Mouse (Mus musculus) midbrain, embryonic 13.5 days (tissue): Measurements from ENCODE around the gene Pde11a. TPM values are rescaled to one million over a fixed set of nuclear protein-coding genes. Genes with fewer than 3 reads are reported as not detected.
A peak's percentile ranks its signal among the peaks of the same experiment; 100 is the strongest.
"Not testable (repeated sequence)": the region's sequence is repeated elsewhere in the genome, so short reads cannot be mapped to it uniquely, and the experiment has no call there.

Source experiments
- ATAC-seq: fragments of 200-750 bp; cut with Nextera tagmentation; 2 replicates; pipeline ENCODE4 v1.8.0; 2017; ENCODE audit warnings: mild to moderate bottlenecking, moderate TSS enrichment, moderate library complexity
- H3K27ac ChIP-seq: fragments of 300-500 bp; sonication (generic); 2 replicates; pipeline ENCODE4 v1.5.1; 2015; ENCODE audit warnings: inconsistent platforms, mild to moderate bottlenecking, moderate library complexity
- H3K27me3 ChIP-seq: fragments of 300-500 bp; sonication (generic); 2 replicates; pipeline ENCODE4 v1.6.1; 2015; ENCODE audit warnings: mild to moderate bottlenecking, inconsistent platforms
- H3K36me3 ChIP-seq: fragments of 300-500 bp; sonication (generic); 2 replicates; pipeline ENCODE4 v1.6.1; 2015; ENCODE audit warnings: mild to moderate bottlenecking, inconsistent platforms
- H3K4me1 ChIP-seq: fragments of 300-500 bp; sonication (generic); replicated peaks from 2 replicates; pipeline ENCODE4 v1.6.1; 2015; ENCODE audit warnings: inconsistent platforms
- H3K4me2 ChIP-seq: fragments of 300-500 bp; sonication (generic); replicated peaks from 2 replicates; pipeline ENCODE4 v1.6.1; 2015; ENCODE audit warnings: moderate library complexity, mild to moderate bottlenecking, inconsistent platforms
- H3K4me3 ChIP-seq: fragments of 300-500 bp; sonication (generic); replicated peaks from 2 replicates; pipeline ENCODE4 v1.5.1; 2015; ENCODE audit warnings: mild to moderate bottlenecking, inconsistent platforms
- H3K9ac ChIP-seq: fragments of 300-500 bp; sonication (generic); replicated peaks from 2 replicates; pipeline ENCODE4 v1.6.1; 2015; ENCODE audit warnings: mild to moderate bottlenecking, inconsistent platforms
- H3K9me3 ChIP-seq: fragments of 300-500 bp; sonication (generic); 2 replicates; pipeline ENCODE4 v1.6.1; 2016; ENCODE audit warnings: mild to moderate bottlenecking, inconsistent platforms
- WGBS: fragments of 180-500 bp; shearing (Covaris S2); methylation state at CpG from one replicate; pipeline ENCODE4 v1.1.7; 2015; 5-methylcytosine and 5-hydroxymethylcytosine counted together
- polyA plus RNA-seq: library from polyadenylated mRNA; unstranded; fragments of >200 nt; fragmentation: Nextera tagmentation; extraction: Ambion mirVana; gene quantifications from 2 replicates; pipeline ENCODE4 v1.2.1, GENCODE M21; 2015

Gene Pde11a
- polyA plus RNA-seq, 1 experiment from 2014 or later, result 0.44 TPM

GRCm38 (mm10) chr2:75977752-75978368 is 360.7 kb downstream of the Pde11a start, which contains the start of gene Ttc30a2:
Gene Ttc30a2 (minus strand): TSS chr2:75978170.
- 28% methylated on average over 19 of the region's 24 CpGs for WGBS
- H3K27me3 ChIP-seq, H3K27ac ChIP-seq, H3K4me3 ChIP-seq, H3K9me3 ChIP-seq, H3K9ac ChIP-seq, H3K4me1 ChIP-seq, H3K36me3 ChIP-seq: not testable (repeated sequence)
- ATAC-seq, result peak; percentile 34; the same call in 1 of the 2 replicates
- 0 out of 2 replicates have a peak within 1 kb of the TSS, but pooled peaks have one; percentile 19 for H3K4me2 ChIP-seq

GRCm38 (mm10) chr2:75976070-75976469 is 362.5 kb downstream of the Pde11a start:
- H3K9me3 ChIP-seq, ATAC-seq, H3K9ac ChIP-seq, H3K4me1 ChIP-seq, H3K4me2 ChIP-seq, H3K36me3 ChIP-seq, H3K27ac ChIP-seq, H3K27me3 ChIP-seq, H3K4me3 ChIP-seq: not testable (repeated sequence)
- whole genome bisulfite sequencing, result 95% methylated on average over 2 of the region's 2 CpGs

GRCm38 (mm10) chr2:75974131-75974530 is 364.4 kb downstream of the Pde11a start:
- ATAC-seq, result no peak
- Histone ChIP-seq H3K4me1 (no peaks in the 10 kb centered on the region), H3K4me3 (no peak overlapping the region), H3K9me3 (no peaks in the 10 kb centered on the region), H3K4me2 (no peak overlapping the region), H3K36me3 (no peaks in the 10 kb centered on the region), H3K27me3 (no peaks in the 10 kb centered on the region), H3K9ac (no peak overlapping the region), H3K27ac (no peak overlapping the region)
- WGBS, result 75% methylated on average over 9 of the region's 9 CpGs

GRCm38 (mm10) chr2:75964972-75965371 is 373.6 kb downstream of the Pde11a start:
- Histone ChIP-seq H3K4me2 (peak overlapping the region; percentile 19), H3K4me1 (peaks cover 31% of the 10 kb centered on the region), H3K9me3 (no peaks in the 10 kb centered on the region), H3K27me3 (no peaks in the 10 kb centered on the region), H3K27ac (0 out of 2 replicates have a peak overlapping the region, but pooled peaks have one; percentile 17), H3K4me3 (no peak overlapping the region), H3K36me3 (no peaks in the 10 kb centered on the region), H3K9ac (no peak overlapping the region)
- 26% methylated on average over 5 of the region's 5 CpGs for WGBS
- peak; percentile 66 for ATAC-seq

GRCm38 (mm10) chr2:75964512-75964911 is 374.1 kb downstream of the Pde11a start:
- no peak overlapping the region for H3K27ac ChIP-seq
- peak; percentile 63 for ATAC-seq
- peak overlapping the region; percentile 19 for H3K4me2 ChIP-seq
- peaks cover 36% of the 10 kb centered on the region for H3K4me1 ChIP-seq
- no peaks in the 10 kb centered on the region for H3K27me3 ChIP-seq
- H3K9ac ChIP-seq, result no peak overlapping the region
- 13% methylated on average over 14 of the region's 14 CpGs for WGBS
- no peaks in the 10 kb centered on the region for H3K36me3 ChIP-seq
- H3K9me3 ChIP-seq, result no peaks in the 10 kb centered on the region
- no peak overlapping the region for H3K4me3 ChIP-seq

- Histone ChIP-seq H3K9me3 (no peaks in the 10 kb centered on the region), H3K4me2 (peak overlapping the region; percentile 19), H3K4me1 (peaks cover 41% of the 10 kb centered on the region), H3K4me3 (no peak overlapping the region), H3K9ac (no peak overlapping the region), H3K27me3 (no peaks in the 10 kb centered on the region), H3K36me3 (no peaks in the 10 kb centered on the region), H3K27ac (no peak overlapping the region)
- no peak for ATAC-seq
- WGBS, result 78% methylated on average over 5 of the region's 5 CpGs
Measured at GRCm38 (mm10) chr2:75964051-75964450, 374.5 kb downstream of the Pde11a start.

- H3K9ac ChIP-seq, result no peak overlapping the region
- 34% methylated on average over 10 of the region's 10 CpGs for WGBS
- H3K9me3 ChIP-seq, result no peaks in the 10 kb centered on the region
- H3K4me3 ChIP-seq, result no peak overlapping the region
- H3K27ac ChIP-seq, result no peak overlapping the region
- ATAC-seq, result 0 out of 2 replicates have a peak, but pooled peaks have one; percentile 24
- H3K36me3 ChIP-seq, result no peaks in the 10 kb centered on the region
- H3K27me3 ChIP-seq, result 0 out of 2 replicates have a peak, but pooled peaks cover 3% of the 10 kb centered on the region
- H3K4me1 ChIP-seq, result peaks cover 48% of the 10 kb centered on the region
- no peak overlapping the region for H3K4me2 ChIP-seq
Measured at GRCm38 (mm10) chr2:75963211-75963840, 375.2 kb downstream of the Pde11a start.

GRCm38 (mm10) chr2:75960366-75961330 is 377.9 kb downstream of the Pde11a start:
- Histone ChIP-seq H3K9ac (no peak overlapping the region), H3K27me3 (0 out of 2 replicates have a peak, but pooled peaks cover 3% of the 10 kb centered on the region), H3K4me2 (peak overlapping the region; percentile 43), H3K27ac (peak overlapping the region; percentile 45; the same call in 1 of the 2 replicates), H3K9me3 (no peaks in the 10 kb centered on the region), H3K4me3 (peak overlapping the region; percentile 13; the same call in 1 of the 2 replicates), H3K4me1 (peaks cover 49% of the 10 kb centered on the region), H3K36me3 (no peaks in the 10 kb centered on the region)
- 49% methylated on average over 15 of the region's 15 CpGs for WGBS
- no peak for ATAC-seq

GRCm38 (mm10) chr2:75959850-75960365 is 378.7 kb downstream of the Pde11a start:
- Histone ChIP-seq H3K27ac (peak overlapping the region; percentile 45; the same call in 1 of the 2 replicates), H3K4me2 (peak overlapping the region; percentile 43), H3K9me3 (no peaks in the 10 kb centered on the region), H3K9ac (no peak overlapping the region; the same call in 1 of the 2 replicates), H3K4me1 (peaks cover 48% of the 10 kb centered on the region), H3K27me3 (0 out of 2 replicates have a peak, but pooled peaks cover 3% of the 10 kb centered on the region), H3K4me3 (peak overlapping the region; percentile 13; the same call in 1 of the 2 replicates), H3K36me3 (no peaks in the 10 kb centered on the region)
- ATAC-seq, result peak; percentile 70
- 8% methylated on average over 15 of the region's 15 CpGs for WGBS

GRCm38 (mm10) chr2:75959183-75959849 is 379.3 kb downstream of the Pde11a start:
- Histone ChIP-seq H3K27me3 (0 out of 2 replicates have a peak, but pooled peaks cover 3% of the 10 kb centered on the region), H3K4me2 (peak overlapping the region; percentile 43), H3K4me1 (peaks cover 42% of the 10 kb centered on the region), H3K9ac (no peak overlapping the region; the same call in 1 of the 2 replicates), H3K36me3 (no peaks in the 10 kb centered on the region), H3K4me3 (peak overlapping the region; percentile 13; the same call in 1 of the 2 replicates), H3K9me3 (no peaks in the 10 kb centered on the region), H3K27ac (peak overlapping the region; percentile 45; the same call in 1 of the 2 replicates)
- 21% methylated on average over 18 of the region's 18 CpGs for WGBS
- ATAC-seq, result peak; percentile 70

GRCm38 (mm10) chr2:75955709-75956108 is 382.9 kb downstream of the Pde11a start:
- no peak for ATAC-seq
- no peak overlapping the region for H3K27ac ChIP-seq
- no peak overlapping the region for H3K4me3 ChIP-seq
- H3K4me1 ChIP-seq, result peaks cover 25% of the 10 kb centered on the region
- H3K36me3 ChIP-seq, result no peaks in the 10 kb centered on the region
- H3K9me3 ChIP-seq, result no peaks in the 10 kb centered on the region
- H3K9ac ChIP-seq, result no peak overlapping the region
- no peak overlapping the region for H3K4me2 ChIP-seq
- 53% methylated on average over 14 of the region's 14 CpGs for WGBS
- 0 out of 2 replicates have a peak, but pooled peaks cover 3% of the 10 kb centered on the region for H3K27me3 ChIP-seq
